Mouse (Mus musculus) midbrain, embryonic 10.5 days (tissue): Measurements from ENCODE around the gene Slc25a30. TPM values are rescaled to one million over a fixed set of nuclear protein-coding genes. Genes with fewer than 3 reads are reported as not detected.
"Not testable (repeated sequence)": the region's sequence is repeated elsewhere in the genome, so short reads cannot be mapped to it uniquely, and the experiment has no call there.

ENCODE experiments used
- DNase-seq: peaks from one replicate; pipeline ENCODE4 v3.0.0-alpha.2; 2017; ENCODE audit warnings: low spot score
- H3K27ac ChIP-seq: fragments of 300-500 bp; sonication (generic); replicated peaks from 2 replicates; pipeline ENCODE4 v1.5.1; 2016; ENCODE audit warnings: mild to moderate bottlenecking
- H3K27me3 ChIP-seq: fragments of 300-500 bp; sonication (generic); 2 replicates; pipeline ENCODE4 v1.6.1; 2016; ENCODE audit warnings: low read depth, mild to moderate bottlenecking; ENCODE audit not compliant: poor library complexity, severe bottlenecking
- H3K36me3 ChIP-seq: fragments of 300-500 bp; sonication (generic); 2 replicates; pipeline ENCODE4 v1.6.1; 2016; ENCODE audit warnings: mild to moderate bottlenecking, moderate library complexity
- H3K4me1 ChIP-seq: fragments of 300-500 bp; sonication (generic); 2 replicates; pipeline ENCODE4 v1.6.1; 2016
- H3K4me3 ChIP-seq: fragments of 300-500 bp; sonication (generic); 2 replicates; pipeline ENCODE4 v1.5.1; 2016; ENCODE audit warnings: mild to moderate bottlenecking, moderate library complexity
- H3K9me3 ChIP-seq: fragments of 300-500 bp; sonication (generic); replicated peaks from 2 replicates; pipeline ENCODE4 v1.6.1; 2016; ENCODE audit warnings: mild to moderate bottlenecking
- WGBS: fragments of 180-500 bp; shearing (Covaris S2); methylation state at CpG from one replicate; pipeline ENCODE4 v1.1.7; 2016; 5-methylcytosine and 5-hydroxymethylcytosine counted together
- polyA plus RNA-seq: library from polyadenylated mRNA; unstranded; fragments of >200 nt; fragmentation: Nextera tagmentation; extraction: Ambion mirVana; gene quantifications from 2 replicates; pipeline ENCODE4 v1.2.1, GENCODE M21; 2016

Slc25a30 gene
- polyA plus RNA-seq, 1 experiment from 2014 or later: 6.3 TPM

DNA sequence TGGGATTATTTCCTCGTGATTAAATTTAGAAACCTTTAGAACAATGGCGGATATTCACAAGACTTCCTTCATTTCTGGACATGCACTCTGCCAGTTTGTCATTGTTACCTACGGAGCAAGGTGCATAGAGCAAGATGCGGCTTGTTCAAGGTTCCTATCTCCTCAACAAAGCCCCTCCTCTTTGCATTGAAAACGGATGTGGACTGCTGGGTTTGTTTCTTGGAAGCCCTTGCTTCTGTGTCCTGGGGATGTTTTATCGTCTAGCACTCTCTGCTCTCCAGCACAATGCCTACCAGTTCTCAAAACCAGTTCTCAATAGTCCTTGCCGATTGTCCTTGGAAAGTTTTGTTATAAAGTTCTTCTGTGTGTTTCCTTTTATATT is 948 bp upstream of the Slc25a30 start:
- no peak overlapping the region for H3K27ac ChIP-seq
- peaks cover 20% of the 10 kb centered on the region for H3K4me1 ChIP-seq
- WGBS: 38% methylated on average over 7 of the region's 7 CpGs
- no peak for DNase-seq
- H3K36me3 ChIP-seq: no peaks in the 10 kb centered on the region
- peak overlapping the region; percentile 70; the same call in 1 of the 2 replicates for H3K4me3 ChIP-seq
- H3K27me3 ChIP-seq: peaks cover 19% of the 10 kb centered on the region
- H3K9me3 ChIP-seq: no peaks in the 10 kb centered on the region

DNA sequence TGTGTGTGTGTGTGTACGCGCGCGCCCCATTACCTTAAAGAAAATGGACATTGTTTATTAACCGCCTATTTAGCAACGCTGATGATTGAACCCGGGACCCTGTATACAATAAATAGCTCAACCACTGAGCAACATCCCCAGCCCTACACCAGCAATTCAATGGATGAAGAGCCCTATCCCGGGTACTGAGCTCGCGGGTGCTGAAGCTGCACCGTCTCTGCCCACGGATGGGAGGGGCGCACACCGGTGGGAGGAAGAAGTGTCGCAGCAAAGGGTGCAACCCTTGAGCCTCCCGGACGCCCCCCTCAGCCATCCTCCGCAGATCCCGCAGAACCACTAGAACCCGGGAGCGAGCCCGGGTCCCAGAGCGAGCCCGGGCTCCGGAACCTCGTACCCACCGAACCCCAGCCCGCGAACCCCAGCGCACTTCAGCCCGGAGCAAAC is 391 bp downstream of the Slc25a30 start:
- Histone ChIP-seq H3K9me3 (no peaks in the 10 kb centered on the region), H3K36me3 (peaks cover 9% of the 10 kb centered on the region), H3K4me1 (peaks cover 20% of the 10 kb centered on the region), H3K27me3 (peaks cover 19% of the 10 kb centered on the region), H3K27ac (peak overlapping the region; percentile 89), H3K4me3 (peak overlapping the region; percentile 70)
- DNase-seq: no peak
- 2% methylated on average over 31 of the region's 31 CpGs for WGBS

DNA sequence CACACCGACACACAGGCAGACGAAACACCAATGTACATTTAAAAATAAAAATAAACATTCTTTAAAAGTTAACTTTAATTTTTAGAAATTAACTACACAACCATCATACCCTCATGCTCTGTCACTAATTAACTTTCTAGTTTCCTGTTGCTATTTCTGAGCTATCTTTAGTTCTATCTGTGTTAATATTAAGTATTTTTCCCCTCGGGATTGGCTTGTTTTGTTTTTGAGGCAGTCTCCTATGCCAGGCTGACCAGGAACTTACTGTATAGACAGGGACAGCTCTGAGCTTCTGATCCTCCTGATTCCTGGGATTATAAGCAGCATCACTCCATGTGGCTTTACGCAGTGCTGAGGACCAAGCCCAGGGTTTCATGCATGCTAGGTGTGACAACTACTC is 6.9 kb downstream of the Slc25a30 start:
- H3K27ac ChIP-seq: no peak overlapping the region
- H3K9me3 ChIP-seq: no peaks in the 10 kb centered on the region
- WGBS: 92% methylated on average over 4 of the region's 4 CpGs
- H3K27me3 ChIP-seq: no peaks in the 10 kb centered on the region
- no peaks in the 10 kb centered on the region for H3K4me1 ChIP-seq
- no peak for DNase-seq
- H3K4me3 ChIP-seq: no peak overlapping the region
- H3K36me3 ChIP-seq: peaks cover 49% of the 10 kb centered on the region

DNA sequence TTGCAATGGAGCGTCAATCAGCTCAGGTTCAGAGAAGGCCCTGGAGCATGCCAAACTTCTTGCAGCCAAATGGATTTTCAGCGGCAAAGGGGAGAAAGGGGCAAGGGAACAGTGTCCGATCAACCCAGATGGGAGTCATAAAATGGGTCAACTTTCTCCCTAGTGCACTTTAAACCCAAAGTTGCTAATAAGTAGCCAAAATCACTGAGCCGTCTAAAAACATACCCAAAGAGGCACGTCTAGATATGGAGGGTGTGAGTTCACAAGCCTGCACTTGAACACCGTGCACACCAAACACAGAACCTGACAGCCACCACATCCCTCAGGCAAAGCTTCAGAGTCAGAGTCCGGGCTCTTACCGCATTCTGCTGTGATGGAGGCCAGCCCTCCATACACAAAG is 10.2 kb downstream of the Slc25a30 start:
- Histone ChIP-seq H3K27me3 (no peaks in the 10 kb centered on the region), H3K9me3 (no peaks in the 10 kb centered on the region), H3K4me1 (no peaks in the 10 kb centered on the region), H3K27ac (no peak overlapping the region), H3K36me3 (peaks cover 70% of the 10 kb centered on the region), H3K4me3 (no peak overlapping the region)
- 92% methylated on average over 8 of the region's 8 CpGs for WGBS
- no peak for DNase-seq

DNA sequence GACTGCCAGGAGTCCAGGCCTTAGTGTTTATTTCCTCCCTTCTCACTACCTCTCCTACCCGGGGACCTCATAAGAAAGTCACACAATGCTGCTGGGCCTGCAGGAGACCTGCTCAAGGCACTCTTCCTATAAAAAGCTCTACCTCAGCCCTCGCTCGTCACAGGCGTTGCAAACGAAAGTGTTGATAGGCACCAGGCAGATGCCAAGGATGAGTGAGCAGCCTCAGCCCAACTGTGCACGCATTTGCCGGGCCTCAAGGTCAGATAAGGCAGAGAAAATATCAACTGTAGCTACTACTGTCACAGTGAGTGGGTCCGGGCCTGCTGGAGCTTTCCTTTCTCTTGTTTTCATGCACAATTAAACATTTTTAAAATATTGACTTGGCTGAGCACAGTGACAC is 13.4 kb downstream of the Slc25a30 start:
- Histone ChIP-seq H3K9me3 (no peaks in the 10 kb centered on the region), H3K36me3 (peaks cover 83% of the 10 kb centered on the region), H3K4me1 (no peaks in the 10 kb centered on the region), H3K27me3 (no peaks in the 10 kb centered on the region), H3K27ac (no peak overlapping the region), H3K4me3 (no peak overlapping the region)
- no peak for DNase-seq
- WGBS: 91% methylated on average over 8 of the region's 8 CpGs

DNA sequence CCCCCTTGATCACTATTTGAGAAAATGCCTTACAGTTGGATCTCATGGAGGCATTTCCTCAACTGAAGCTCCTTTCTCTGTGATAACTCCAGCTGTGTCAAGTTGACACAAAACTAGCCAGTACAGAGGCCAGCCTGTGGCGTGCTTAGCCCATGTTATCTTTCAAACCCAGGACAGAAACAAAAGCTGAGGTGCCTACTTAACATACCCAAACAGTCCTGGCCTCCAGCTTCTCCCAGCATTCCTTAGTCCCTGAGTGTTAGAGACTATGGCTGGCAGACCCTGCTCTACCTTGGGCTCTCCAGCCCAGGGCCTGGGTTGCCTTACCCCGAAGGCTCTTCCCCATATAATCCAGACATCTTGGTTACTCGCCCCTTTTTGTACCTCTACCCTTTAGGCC is 14.4 kb downstream of the Slc25a30 start:
- 85% methylated on average over 3 of the region's 3 CpGs for WGBS
- H3K36me3 ChIP-seq: peaks cover 80% of the 10 kb centered on the region
- not testable (repeated sequence) for H3K4me3 ChIP-seq, H3K27ac ChIP-seq, DNase-seq, H3K4me1 ChIP-seq, H3K27me3 ChIP-seq, H3K9me3 ChIP-seq

DNA sequence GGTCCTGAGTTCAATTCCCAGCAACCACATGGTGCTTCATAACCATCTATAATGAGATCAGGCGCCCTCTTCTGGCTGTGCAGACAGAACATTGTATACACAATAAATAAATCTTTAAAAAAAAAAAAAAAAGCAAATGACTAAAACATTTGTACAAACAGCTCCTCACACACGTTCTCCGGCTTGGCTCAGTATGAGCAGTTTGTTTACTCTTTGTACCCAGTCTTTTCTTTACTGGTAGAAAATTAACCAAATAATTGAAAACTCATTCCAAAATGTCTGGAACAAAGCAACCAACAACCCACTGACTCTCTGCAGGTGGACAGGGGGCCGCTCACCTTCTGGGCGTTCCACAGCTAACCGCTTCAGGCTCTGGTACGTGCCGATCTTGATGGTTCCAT is 15.7 kb downstream of the Slc25a30 start:
- Histone ChIP-seq H3K9me3 (no peaks in the 10 kb centered on the region), H3K36me3 (peaks cover 79% of the 10 kb centered on the region), H3K4me3 (no peak overlapping the region), H3K27ac (no peak overlapping the region), H3K4me1 (peaks cover 5% of the 10 kb centered on the region), H3K27me3 (no peaks in the 10 kb centered on the region)
- WGBS: 92% methylated on average over 8 of the region's 8 CpGs
- DNase-seq: no peak

DNA sequence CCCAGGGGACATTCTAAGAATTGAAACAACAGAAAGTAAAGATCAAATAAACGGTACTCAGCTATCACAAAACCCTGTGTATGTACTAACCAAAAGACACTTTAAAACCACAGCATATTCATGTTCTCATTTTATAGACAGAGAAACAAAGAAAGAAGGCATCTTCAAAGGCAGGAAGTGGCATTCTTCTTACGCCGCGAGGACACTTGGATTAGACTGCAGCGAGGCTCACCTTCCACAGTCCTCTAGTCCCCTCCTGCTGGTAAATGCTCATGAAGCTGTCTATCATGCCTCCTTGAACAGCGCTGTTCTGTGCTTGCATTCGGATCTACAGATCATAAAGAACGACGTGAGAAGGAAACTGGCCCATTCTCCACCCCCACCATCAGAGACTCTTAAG is 17.5 kb downstream of the Slc25a30 start:
- no peaks in the 10 kb centered on the region for H3K27me3 ChIP-seq
- WGBS: 93% methylated on average over 9 of the region's 9 CpGs

DNA sequence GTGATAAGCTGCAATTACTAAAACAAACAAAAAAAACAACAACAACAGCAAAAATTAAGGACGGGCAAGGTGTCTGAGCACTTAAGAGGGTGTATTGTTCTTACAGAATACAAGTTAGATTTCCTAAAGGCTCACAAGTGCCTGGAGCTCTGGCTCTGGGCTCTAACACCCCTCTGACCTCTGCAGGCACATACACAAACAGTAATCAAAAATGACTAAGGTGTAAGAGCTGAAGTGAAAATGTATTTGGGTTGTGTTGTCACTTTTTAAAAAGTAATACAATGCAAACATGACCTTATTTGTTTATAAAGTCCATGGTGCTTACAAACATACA is 18.6 kb downstream of the Slc25a30 start:
- Histone ChIP-seq H3K4me1 (peaks cover 5% of the 10 kb centered on the region), H3K4me3 (no peak overlapping the region), H3K27ac (no peak overlapping the region), H3K36me3 (peaks cover 75% of the 10 kb centered on the region), H3K9me3 (no peaks in the 10 kb centered on the region), H3K27me3 (no peaks in the 10 kb centered on the region)
- 10% methylated on average over 1 of the region's 1 CpGs for WGBS
- DNase-seq: no peak

More for the DNA sequence above, 17.5 kb downstream of the Slc25a30 start:
- Histone ChIP-seq H3K36me3 (peaks cover 76% of the 10 kb centered on the region), H3K4me3 (no peak overlapping the region), H3K4me1 (peaks cover 5% of the 10 kb centered on the region), H3K27ac (no peak overlapping the region), H3K9me3 (no peaks in the 10 kb centered on the region)
- no peak for DNase-seq

DNA sequence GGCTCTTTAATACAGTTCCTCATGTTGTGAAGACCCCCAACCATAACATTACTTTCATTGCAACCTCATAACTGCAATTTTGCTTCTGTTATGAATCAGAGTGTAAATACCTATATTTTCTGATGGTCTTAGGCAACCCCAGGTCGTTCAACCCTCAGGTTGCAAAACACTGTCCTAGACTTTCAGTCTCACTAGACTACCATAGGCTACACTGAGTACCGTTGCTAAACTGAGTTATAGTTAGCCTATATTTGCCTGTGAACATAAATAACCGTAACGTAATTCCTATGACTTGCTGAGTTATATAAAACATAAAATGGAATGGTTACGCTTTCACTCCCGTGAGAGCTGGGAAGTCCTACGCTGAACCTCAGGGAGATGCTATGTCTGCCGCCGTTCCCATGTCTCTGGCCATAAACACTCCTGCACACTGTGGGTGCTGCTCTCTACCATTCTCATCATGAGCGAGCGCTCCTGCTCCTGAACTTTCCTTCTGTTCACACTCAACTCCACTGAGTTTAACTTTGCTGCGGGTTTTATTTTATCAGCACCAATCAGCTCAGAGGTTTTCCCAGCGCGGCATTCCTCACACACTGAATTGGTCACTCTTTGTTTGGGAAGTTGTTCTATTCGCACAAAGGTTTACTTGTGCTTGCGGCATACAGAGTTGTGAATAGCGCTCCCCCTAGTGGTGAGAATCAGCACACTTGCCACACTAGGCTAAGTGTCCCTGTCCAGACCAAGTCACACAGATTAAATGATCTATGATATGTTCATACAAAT is 19.2 kb downstream of the Slc25a30 start:
- peaks cover 75% of the 10 kb centered on the region for H3K36me3 ChIP-seq
- peak; percentile 80 for DNase-seq
- 60% methylated on average over 17 of the region's 17 CpGs for WGBS
- H3K27me3 ChIP-seq: no peaks in the 10 kb centered on the region
- peaks cover 5% of the 10 kb centered on the region for H3K4me1 ChIP-seq
- no peaks in the 10 kb centered on the region for H3K9me3 ChIP-seq
- peak overlapping the region; percentile 85 for H3K27ac ChIP-seq
- no peak overlapping the region for H3K4me3 ChIP-seq

DNA sequence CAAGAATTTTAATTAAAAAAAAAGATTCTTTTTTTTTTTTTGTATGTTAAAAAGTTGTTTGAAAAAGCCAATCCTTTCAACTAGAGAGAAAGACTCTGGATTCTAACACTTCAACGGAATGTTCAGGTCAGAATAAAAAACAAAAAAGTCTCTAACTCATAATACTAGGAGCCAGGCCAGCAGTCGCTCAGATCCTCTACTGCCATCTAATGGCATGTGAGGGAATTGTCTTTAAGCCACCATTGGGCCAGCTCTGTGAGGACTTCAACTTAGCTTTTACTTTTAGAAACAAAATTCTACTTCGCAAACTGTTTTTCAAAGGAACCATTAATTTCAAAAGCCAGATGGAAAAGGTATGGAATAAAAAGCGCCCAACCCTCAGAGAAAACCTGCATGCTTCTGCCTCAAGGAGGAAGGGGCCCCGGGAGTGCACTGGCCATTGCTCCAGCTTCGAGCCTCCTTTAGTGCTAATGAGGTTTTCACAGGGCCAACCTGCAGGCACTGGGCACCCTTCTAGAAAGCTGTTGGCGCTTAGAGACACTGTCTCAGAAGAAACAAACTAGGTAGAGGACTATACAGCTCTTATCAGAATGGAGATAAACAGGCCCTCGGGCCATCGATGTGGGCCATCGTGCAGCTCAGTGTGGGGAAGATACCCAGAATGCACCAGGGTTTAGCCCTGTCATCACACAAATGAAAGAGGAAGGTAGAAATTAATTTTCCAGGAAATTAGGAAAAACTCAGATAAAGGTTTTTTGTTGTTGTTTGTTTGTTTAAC is 25.6 kb downstream of the Slc25a30 start:
- Histone ChIP-seq H3K27ac (no peak overlapping the region), H3K36me3 (peaks cover 44% of the 10 kb centered on the region), H3K9me3 (no peaks in the 10 kb centered on the region), H3K4me3 (no peak overlapping the region), H3K4me1 (no peaks in the 10 kb centered on the region), H3K27me3 (peaks cover 22% of the 10 kb centered on the region)
- WGBS: 65% methylated on average over 10 of the region's 10 CpGs
- DNase-seq: no peak

DNA sequence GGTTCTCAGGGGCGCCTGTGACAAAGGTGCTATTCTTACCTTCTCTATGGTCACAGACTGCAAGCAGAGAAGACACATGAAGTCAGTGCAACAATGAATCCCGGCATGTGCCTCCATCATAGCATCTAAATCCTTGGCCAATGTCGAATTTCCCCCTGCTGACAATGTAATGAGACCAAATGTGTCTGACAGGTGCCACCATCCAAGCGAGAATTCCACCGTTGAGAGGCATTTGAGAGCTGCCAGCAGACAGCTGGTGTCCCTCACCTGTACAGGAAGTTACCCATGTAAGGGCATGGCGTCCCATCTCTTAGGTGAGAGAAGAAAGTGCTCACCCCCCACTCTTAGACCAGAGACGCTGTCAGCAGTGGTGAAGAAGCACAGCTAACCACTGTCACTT is 28.4 kb downstream of the Slc25a30 start:
- WGBS: 79% methylated on average over 7 of the region's 7 CpGs
- Histone ChIP-seq H3K4me1 (peaks cover 7% of the 10 kb centered on the region), H3K27me3 (peaks cover 26% of the 10 kb centered on the region), H3K4me3 (no peak overlapping the region), H3K9me3 (no peaks in the 10 kb centered on the region), H3K36me3 (peaks cover 26% of the 10 kb centered on the region), H3K27ac (no peak overlapping the region)
- no peak for DNase-seq

DNA sequence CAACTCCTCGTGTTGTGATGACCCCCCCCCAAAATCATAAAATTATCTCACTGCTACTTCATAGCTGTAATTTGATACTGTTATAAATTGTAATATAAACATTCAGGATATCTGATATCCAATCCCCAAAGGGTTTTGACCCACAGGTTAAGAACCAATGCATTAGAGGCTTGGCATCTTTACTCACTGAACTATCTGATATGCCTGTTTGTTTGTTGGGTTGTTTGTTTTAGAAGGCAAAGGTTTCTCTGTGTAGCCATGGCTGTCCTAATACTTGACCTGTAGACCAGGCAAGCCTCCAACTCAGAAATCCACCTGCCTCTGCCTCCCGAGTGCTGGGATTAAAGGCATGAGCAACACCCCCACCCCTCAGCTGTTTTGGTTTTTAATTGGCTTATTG is 29.0 kb downstream of the Slc25a30 start:
- no peak overlapping the region for H3K27ac ChIP-seq
- peaks cover 26% of the 10 kb centered on the region for H3K27me3 ChIP-seq
- WGBS: 90% methylated on average over 2 of the region's 2 CpGs
- no peak overlapping the region for H3K4me3 ChIP-seq
- H3K9me3 ChIP-seq: no peaks in the 10 kb centered on the region
- peaks cover 13% of the 10 kb centered on the region for H3K4me1 ChIP-seq
- H3K36me3 ChIP-seq: peaks cover 20% of the 10 kb centered on the region
- no peak for DNase-seq
